Mouse (Mus musculus): ENCODE measurements around the gene Usp46.

DNA sequence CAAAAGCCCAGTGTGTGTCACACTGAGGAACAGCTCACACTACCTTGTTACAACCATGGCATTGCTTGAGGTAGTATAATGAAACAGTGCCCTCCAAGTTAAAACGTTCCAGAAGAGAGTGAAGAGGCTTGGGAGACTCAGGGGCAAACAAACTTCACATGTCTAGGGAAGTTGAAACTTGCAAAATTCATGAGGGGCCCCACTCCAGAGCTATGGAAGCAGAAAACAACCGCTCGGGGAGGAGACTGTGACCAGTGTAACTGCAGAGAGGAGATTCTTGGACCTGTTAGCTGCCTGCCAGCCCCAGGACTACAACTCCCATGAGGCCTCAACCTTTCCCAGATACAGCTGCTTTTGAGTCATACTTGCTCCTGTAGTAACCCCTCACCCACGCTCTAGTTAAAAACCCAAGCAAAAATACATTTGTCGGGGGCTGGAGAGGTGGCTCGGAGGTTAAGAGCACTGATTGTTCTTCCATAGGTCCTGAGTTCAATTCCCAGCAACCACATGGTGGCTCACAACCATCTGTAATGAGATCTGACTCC lies 25.4 kb downstream of the Usp46 start:
- TF ChIP-seq GATA1 (IDR thresholded peaks at IDR 0.05; ENCODE audit: low read length) = no peak
- TF ChIP-seq TAL1 (IDR thresholded peaks at IDR 0.05; ENCODE audit: low read length) = no peak

Data from erythroblast, embryonic 14.5 days (primary cell).